Mouse (Mus musculus) forebrain, embryonic 16.5 days (tissue): ENCODE measurements around the gene Zfp609. TPM values are rescaled to one million over a fixed set of nuclear protein-coding genes. Genes with fewer than 3 reads are reported as not detected.

Source experiments
- ATAC-seq: fragments of 200-750 bp; cut with Nextera tagmentation; 2 replicates; pipeline ENCODE4 v1.8.0; 2017; ENCODE audit warnings: mild to moderate bottlenecking, moderate library complexity
- H3K27ac ChIP-seq: fragments of 300-500 bp; sonication (generic); 2 replicates; pipeline ENCODE4 v1.5.1; 2014; ENCODE audit warnings: low read length, control low read depth
- H3K27me3 ChIP-seq: fragments of 300-500 bp; sonication (generic); replicated peaks from 2 replicates; pipeline ENCODE4 v1.6.1; 2014; ENCODE audit warnings: low read length; ENCODE audit not compliant: control insufficient read depth, insufficient read depth
- H3K36me3 ChIP-seq: fragments of 300-500 bp; sonication (generic); 2 replicates; pipeline ENCODE4 v1.6.1; 2014; ENCODE audit not compliant: control insufficient read depth, insufficient read depth
- H3K4me1 ChIP-seq: fragments of 300-500 bp; sonication (generic); replicated peaks from 2 replicates; pipeline ENCODE4 v1.6.1; 2014; ENCODE audit warnings: low read length; ENCODE audit not compliant: control insufficient read depth, insufficient read depth
- H3K4me2 ChIP-seq: fragments of 300-500 bp; sonication (generic); 2 replicates; pipeline ENCODE4 v1.6.1; 2014; ENCODE audit warnings: mild to moderate bottlenecking, low read length, control low read depth
- H3K4me3 ChIP-seq: fragments of 300-500 bp; sonication (generic); replicated peaks from 2 replicates; pipeline ENCODE4 v1.5.1; 2014; ENCODE audit warnings: mild to moderate bottlenecking, low read length, control low read depth
- H3K9ac ChIP-seq: fragments of 300-500 bp; sonication (generic); replicated peaks from 2 replicates; pipeline ENCODE4 v1.6.1; 2014; ENCODE audit warnings: low read depth, low read length, control low read depth
- H3K9me3 ChIP-seq: fragments of 300-500 bp; sonication (generic); 2 replicates; pipeline ENCODE4 v1.6.1; 2016; ENCODE audit warnings: low read length; ENCODE audit not compliant: control insufficient read depth
- WGBS: fragments of 180-500 bp; shearing (Covaris S2); extraction: QIAGEN DNeasy Blood & Tissue Kit; methylation state at CpG from one replicate; pipeline ENCODE4 v1.1.7; 2014; 5-methylcytosine and 5-hydroxymethylcytosine counted together
- polyA plus RNA-seq: library from polyadenylated mRNA; unstranded; fragments of >200 nt; fragmentation: Nextera tagmentation; extraction: Ambion mirVana; gene quantifications from 2 replicates; pipeline ENCODE4 v1.2.1, GENCODE M21; 2015

The Zfp609 gene
- polyA plus RNA-seq, 1 experiment from 2014 or later = 7.7 TPM

- Histone ChIP-seq H3K4me1 (peaks cover 50% of the 10 kb centered on the region), H3K9me3 (no peaks in the 10 kb centered on the region), H3K27ac (no peak overlapping the region), H3K9ac (no peak overlapping the region), H3K4me3 (no peak overlapping the region), H3K27me3 (no peaks in the 10 kb centered on the region), H3K36me3 (no peaks in the 10 kb centered on the region), H3K4me2 (no peak overlapping the region)
- ATAC-seq = no peak
- WGBS = 82% methylated on average over 2 of the region's 2 CpGs
These were observed 31.7 kb downstream of the Zfp609 start for GRCm38 (mm10) chr9:65795651-65796050.

GRCm38 (mm10) chr9:65794313-65794712 is 33.1 kb downstream of the Zfp609 start:
- 31% methylated on average over 7 of the region's 7 CpGs for WGBS
- H3K27me3 ChIP-seq = no peaks in the 10 kb centered on the region
- H3K4me3 ChIP-seq = no peak overlapping the region
- H3K36me3 ChIP-seq = no peaks in the 10 kb centered on the region
- H3K9me3 ChIP-seq = no peaks in the 10 kb centered on the region
- H3K27ac ChIP-seq = no peak overlapping the region
- H3K4me1 ChIP-seq = peaks cover 53% of the 10 kb centered on the region
- no peak overlapping the region for H3K9ac ChIP-seq
- no peak overlapping the region for H3K4me2 ChIP-seq
- ATAC-seq = no peak

GRCm38 (mm10) chr9:65793506-65793905 is 33.9 kb downstream of the Zfp609 start:
- Histone ChIP-seq H3K4me2 (no peak overlapping the region), H3K9me3 (no peaks in the 10 kb centered on the region), H3K27me3 (no peaks in the 10 kb centered on the region), H3K36me3 (no peaks in the 10 kb centered on the region), H3K4me1 (peaks cover 53% of the 10 kb centered on the region), H3K27ac (no peak overlapping the region), H3K4me3 (no peak overlapping the region), H3K9ac (no peak overlapping the region)
- WGBS = 73% methylated on average over 3 of the region's 3 CpGs
- no peak for ATAC-seq

- ATAC-seq = no peak
- Histone ChIP-seq H3K27ac (no peak overlapping the region; the same call in 1 of the 2 replicates), H3K36me3 (no peaks in the 10 kb centered on the region), H3K4me1 (peaks cover 55% of the 10 kb centered on the region), H3K9ac (no peak overlapping the region), H3K4me2 (no peak overlapping the region), H3K4me3 (no peak overlapping the region), H3K9me3 (no peaks in the 10 kb centered on the region), H3K27me3 (no peaks in the 10 kb centered on the region)
- WGBS = 28% methylated on average over 3 of the region's 3 CpGs
These were observed 34.3 kb downstream of the Zfp609 start for GRCm38 (mm10) chr9:65793086-65793485.

GRCm38 (mm10) chr9:65791846-65792245 is 35.5 kb downstream of the Zfp609 start:
- Histone ChIP-seq H3K27me3 (no peaks in the 10 kb centered on the region), H3K4me3 (no peak overlapping the region), H3K27ac (no peak overlapping the region), H3K36me3 (no peaks in the 10 kb centered on the region), H3K4me2 (no peak overlapping the region), H3K9ac (no peak overlapping the region), H3K9me3 (no peaks in the 10 kb centered on the region), H3K4me1 (peaks cover 66% of the 10 kb centered on the region)
- ATAC-seq = no peak

- no peak overlapping the region for H3K27ac ChIP-seq
- WGBS = 65% methylated on average over 4 of the region's 4 CpGs
- no peaks in the 10 kb centered on the region for H3K36me3 ChIP-seq
- peaks cover 68% of the 10 kb centered on the region for H3K4me1 ChIP-seq
- H3K9ac ChIP-seq = no peak overlapping the region
- H3K4me3 ChIP-seq = no peak overlapping the region
- no peak for ATAC-seq
- no peaks in the 10 kb centered on the region for H3K27me3 ChIP-seq
- H3K9me3 ChIP-seq = no peaks in the 10 kb centered on the region
- H3K4me2 ChIP-seq = no peak overlapping the region
These were observed 36.3 kb downstream of the Zfp609 start for GRCm38 (mm10) chr9:65791106-65791505.

GRCm38 (mm10) chr9:65789788-65790187 is 37.6 kb downstream of the Zfp609 start:
- peaks cover 58% of the 10 kb centered on the region for H3K4me1 ChIP-seq

GRCm38 (mm10) chr9:65788556-65788955 is 38.8 kb downstream of the Zfp609 start:
- H3K9ac ChIP-seq = no peak overlapping the region
- H3K4me3 ChIP-seq = no peak overlapping the region
- whole genome bisulfite sequencing = 57% methylated on average over 4 of the region's 4 CpGs
- no peak overlapping the region for H3K27ac ChIP-seq
- no peaks in the 10 kb centered on the region for H3K27me3 ChIP-seq
- peaks cover 46% of the 10 kb centered on the region for H3K4me1 ChIP-seq
- no peaks in the 10 kb centered on the region for H3K9me3 ChIP-seq
- no peaks in the 10 kb centered on the region for H3K36me3 ChIP-seq
- H3K4me2 ChIP-seq = no peak overlapping the region
- no peak for ATAC-seq

More at GRCm38 (mm10) chr9:65789788-65790187, 37.6 kb downstream of the Zfp609 start:
- 97% methylated on average over 3 of the region's 3 CpGs for WGBS
- Histone ChIP-seq H3K9ac (no peak overlapping the region), H3K4me3 (no peak overlapping the region), H3K27ac (no peak overlapping the region), H3K9me3 (no peaks in the 10 kb centered on the region), H3K27me3 (no peaks in the 10 kb centered on the region), H3K36me3 (no peaks in the 10 kb centered on the region), H3K4me2 (no peak overlapping the region)
- ATAC-seq = no peak

- no peak overlapping the region for H3K9ac ChIP-seq
- peaks cover 42% of the 10 kb centered on the region for H3K4me1 ChIP-seq
- no peak overlapping the region for H3K4me2 ChIP-seq
- no peak for ATAC-seq
- H3K36me3 ChIP-seq = no peaks in the 10 kb centered on the region
- 67% methylated on average over 4 of the region's 4 CpGs for WGBS
- H3K27me3 ChIP-seq = no peaks in the 10 kb centered on the region
- no peaks in the 10 kb centered on the region for H3K9me3 ChIP-seq
- H3K4me3 ChIP-seq = no peak overlapping the region
- H3K27ac ChIP-seq = peak overlapping the region; percentile 69
These were observed 39.5 kb downstream of the Zfp609 start for GRCm38 (mm10) chr9:65787829-65788344.
